Mouse (Mus musculus): ENCODE data around the gene Gm20431. TPM values are rescaled to one million over a fixed set of nuclear protein-coding genes. Genes with fewer than 3 reads are reported as not detected.
A peak's percentile ranks its signal among the peaks of the same experiment; 100 is the strongest.

Gene Gm20431
- polyA plus RNA-seq, 1 experiment from 2014 or later: 0.63 TPM

DNA sequence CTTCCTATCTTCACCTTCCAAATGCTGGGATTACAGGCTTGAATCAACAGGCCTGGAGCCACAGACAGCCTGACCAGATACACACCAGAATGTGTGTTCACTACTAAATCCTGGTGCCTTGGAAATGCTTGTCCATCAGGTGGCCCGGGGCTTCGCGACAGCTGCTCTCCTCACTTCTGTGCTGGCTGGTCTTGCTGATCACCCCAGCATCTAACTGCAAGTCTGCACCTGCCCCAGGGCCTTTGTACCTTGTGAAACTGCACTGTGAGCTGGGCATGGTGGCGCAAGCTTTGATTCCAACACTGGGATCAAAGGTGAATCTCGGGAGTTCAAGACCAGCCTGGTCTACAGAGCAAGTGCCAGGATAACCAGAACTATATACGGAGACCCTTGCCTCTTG, 19.1 kb downstream of the Gm20431 start:
- Histone ChIP-seq H3K27me3 (peaks cover 5% of the 10 kb centered on the region; the same call in 1 of the 2 replicates), H3K4me1 (replicated peaks) (peaks cover 14% of the 10 kb centered on the region), H3K9ac (no peak overlapping the region), H3K36me3 (replicated peaks) (peaks cover 29% of the 10 kb centered on the region), H3K27ac (replicated peaks) (0 out of 2 replicates have a peak overlapping the region, but pooled peaks have one; percentile 16), H3K4me2 (no peak overlapping the region), H3K9me3 (replicated peaks) (no peaks in the 10 kb centered on the region), H3K4me3 (replicated peaks) (no peak overlapping the region)
- WGBS (ENCODE audit: insufficient replicate concordance): 83% methylated on average over 6 of the region's 6 CpGs
- no peak for ATAC-seq (ENCODE audit: insufficient read depth)

- peaks cover 16% of the 10 kb centered on the region for H3K4me1 ChIP-seq (replicated peaks)
- H3K27me3 ChIP-seq: peaks cover 5% of the 10 kb centered on the region; the same call in 1 of the 2 replicates
- 0 out of 2 replicates have a peak overlapping the region, but pooled peaks have one; percentile 11 for H3K4me2 ChIP-seq
- no peaks in the 10 kb centered on the region for H3K9me3 ChIP-seq (replicated peaks)
- no peak overlapping the region for H3K9ac ChIP-seq
- 0 out of 2 replicates have a peak overlapping the region, but pooled peaks have one; percentile 16 for H3K27ac ChIP-seq (replicated peaks)
- peaks cover 29% of the 10 kb centered on the region for H3K36me3 ChIP-seq (replicated peaks)
- H3K4me3 ChIP-seq (replicated peaks): no peak overlapping the region
- 35% methylated on average over 8 of the region's 8 CpGs for WGBS (ENCODE audit: insufficient replicate concordance)
- ATAC-seq (ENCODE audit: insufficient read depth): 0 out of 2 replicates have a peak, but pooled peaks have one; percentile 11
Observed at GRCm38 (mm10) chr2:167641337-167641736, 20.0 kb downstream of the Gm20431 start.

DNA sequence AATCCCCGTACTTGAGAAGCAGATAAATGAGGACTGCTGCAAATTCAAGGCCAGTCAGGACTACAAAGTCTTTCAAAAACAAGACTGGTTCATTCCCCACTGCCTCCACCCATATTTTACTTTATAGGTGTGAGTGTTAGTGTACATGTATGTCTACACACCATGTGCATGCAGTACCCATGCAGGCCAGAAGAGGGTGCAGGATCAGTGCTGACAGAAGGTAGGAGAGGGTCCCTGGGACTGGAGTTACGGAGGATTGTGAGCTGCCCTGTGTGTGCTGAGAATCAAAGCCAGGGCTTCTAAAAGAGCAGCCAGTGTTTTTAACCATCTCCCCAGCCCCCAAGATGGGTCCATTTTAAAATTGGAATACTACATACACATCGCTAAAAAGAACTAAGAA, 21.0 kb downstream of the Gm20431 start:
- Histone ChIP-seq H3K9me3 (replicated peaks) (no peaks in the 10 kb centered on the region), H3K4me1 (replicated peaks) (peaks cover 24% of the 10 kb centered on the region), H3K4me3 (replicated peaks) (no peak overlapping the region), H3K4me2 (no peak overlapping the region), H3K27ac (replicated peaks) (no peak overlapping the region), H3K9ac (no peak overlapping the region), H3K36me3 (replicated peaks) (peaks cover 20% of the 10 kb centered on the region), H3K27me3 (peaks cover 5% of the 10 kb centered on the region; the same call in 1 of the 2 replicates)
- ATAC-seq (ENCODE audit: insufficient read depth): no peak
- WGBS (ENCODE audit: insufficient replicate concordance): 80% methylated on average over 3 of the region's 3 CpGs

- Histone ChIP-seq H3K27me3 (peaks cover 5% of the 10 kb centered on the region; the same call in 1 of the 2 replicates), H3K9me3 (replicated peaks) (no peaks in the 10 kb centered on the region), H3K9ac (peak overlapping the region; percentile 44), H3K4me3 (replicated peaks) (peak overlapping the region; percentile 51), H3K4me1 (replicated peaks) (peaks cover 54% of the 10 kb centered on the region), H3K4me2 (peak overlapping the region; percentile 79), H3K36me3 (replicated peaks) (no peaks in the 10 kb centered on the region), H3K27ac (replicated peaks) (peak overlapping the region; percentile 99)
- ATAC-seq (ENCODE audit: insufficient read depth): no peak
- WGBS (ENCODE audit: insufficient replicate concordance): 58% methylated on average over 7 of the region's 7 CpGs
Observed at GRCm38 (mm10) chr2:167634865-167635512, 26.3 kb downstream of the Gm20431 start.

DNA sequence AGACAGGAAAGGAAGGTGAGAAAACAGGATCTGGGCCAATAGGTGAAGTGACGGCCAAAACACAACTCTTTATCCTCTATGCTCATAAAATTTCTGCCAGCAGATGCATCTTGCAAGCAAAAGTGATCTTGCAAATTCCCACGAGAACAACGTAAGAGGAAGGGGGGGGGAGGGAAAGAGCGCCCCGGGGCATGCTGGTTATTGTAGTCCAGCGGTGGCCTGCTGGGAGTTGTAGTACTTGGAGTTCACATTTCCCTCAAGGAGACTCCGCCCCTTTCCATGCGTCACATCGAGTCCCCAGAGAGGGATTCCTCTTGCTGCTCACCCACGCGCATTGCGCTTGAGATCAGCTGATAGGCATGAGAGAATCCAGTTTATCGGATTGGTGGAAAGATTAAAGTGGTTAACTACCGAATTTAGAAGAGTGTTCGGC, 26.9 kb downstream of the Gm20431 start:
- peak overlapping the region; percentile 51 for H3K4me3 ChIP-seq (replicated peaks)
- H3K36me3 ChIP-seq (replicated peaks): no peaks in the 10 kb centered on the region
- ATAC-seq (ENCODE audit: insufficient read depth): peak; percentile 51
- no peaks in the 10 kb centered on the region for H3K9me3 ChIP-seq (replicated peaks)
- WGBS (ENCODE audit: insufficient replicate concordance): under 1% methylated on average over 15 of the region's 15 CpGs
- H3K27ac ChIP-seq (replicated peaks): peak overlapping the region; percentile 99
- peaks cover 5% of the 10 kb centered on the region; the same call in 1 of the 2 replicates for H3K27me3 ChIP-seq
- peak overlapping the region; percentile 47 for H3K9ac ChIP-seq
- H3K4me2 ChIP-seq: peak overlapping the region; percentile 79
- peaks cover 61% of the 10 kb centered on the region for H3K4me1 ChIP-seq (replicated peaks)

DNA sequence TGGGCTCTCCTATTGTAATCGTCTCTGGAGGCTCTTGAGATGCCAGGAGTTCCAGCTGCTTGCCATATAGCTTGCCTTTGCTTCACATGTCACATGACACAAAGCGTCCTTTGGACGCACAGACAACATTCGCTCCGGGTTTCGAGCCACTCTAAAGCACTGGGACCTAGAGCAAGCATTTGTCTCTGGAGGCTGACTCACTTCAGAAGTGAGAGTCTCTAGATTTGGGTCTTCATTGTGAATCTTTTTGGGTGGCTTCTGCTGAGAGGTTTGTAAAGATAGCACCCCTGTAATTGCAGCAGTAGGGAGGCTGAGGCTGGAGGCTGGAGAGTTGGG, 27.8 kb downstream of the Gm20431 start:
- peak overlapping the region; percentile 51; the same call in 1 of the 2 replicates for H3K4me3 ChIP-seq (replicated peaks)
- H3K27me3 ChIP-seq: no peaks in the 10 kb centered on the region
- H3K4me1 ChIP-seq (replicated peaks): peaks cover 69% of the 10 kb centered on the region
- no peak for ATAC-seq (ENCODE audit: insufficient read depth)
- WGBS (ENCODE audit: insufficient replicate concordance): 86% methylated on average over 6 of the region's 6 CpGs
- H3K9me3 ChIP-seq (replicated peaks): no peaks in the 10 kb centered on the region
- H3K36me3 ChIP-seq (replicated peaks): 0 out of 2 replicates have a peak, but pooled peaks cover under 1% of the 10 kb centered on the region
- H3K27ac ChIP-seq (replicated peaks): peak overlapping the region; percentile 99
- H3K4me2 ChIP-seq: peak overlapping the region; percentile 79
- H3K9ac ChIP-seq: peak overlapping the region; percentile 47; the same call in 1 of the 2 replicates

DNA sequence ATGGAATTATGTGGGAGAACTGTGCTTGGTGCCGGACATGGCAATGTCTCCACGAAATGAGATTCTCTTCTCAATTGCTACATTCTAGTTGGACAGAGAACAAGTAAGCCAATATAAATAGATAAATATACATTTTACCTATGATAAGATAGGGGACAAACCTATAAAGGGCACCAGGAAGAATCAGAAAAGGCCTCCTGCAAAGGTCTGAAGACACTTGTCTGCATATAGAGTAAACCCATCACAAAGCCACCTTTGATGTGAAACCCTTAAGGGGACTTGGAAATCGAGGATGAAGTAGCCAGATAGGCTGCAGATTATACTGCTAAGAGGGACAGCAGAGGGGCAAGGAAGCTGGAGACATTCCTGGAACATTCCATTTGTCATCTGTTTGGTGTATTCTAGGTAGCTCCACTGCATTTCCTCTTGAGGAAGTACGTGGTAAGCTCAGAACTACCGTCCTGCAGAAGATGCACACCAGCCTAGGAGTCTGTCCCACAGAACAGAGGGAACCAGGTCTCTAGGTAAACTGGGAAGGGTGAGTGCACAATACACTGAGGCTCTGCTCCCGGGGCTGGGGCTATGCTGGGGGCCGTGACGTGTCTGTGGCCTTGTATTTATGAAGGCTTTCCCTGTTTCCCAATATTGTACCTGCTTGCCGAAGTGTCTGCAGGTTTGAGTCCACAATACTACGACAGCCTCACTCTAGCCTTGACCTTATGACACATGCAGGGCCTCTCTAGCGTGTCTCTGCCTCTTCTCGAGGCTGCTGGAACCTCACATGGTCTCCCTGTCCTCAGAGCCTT, 28.4 kb downstream of the Gm20431 start:
- peak overlapping the region; percentile 79 for H3K4me2 ChIP-seq
- peaks cover 75% of the 10 kb centered on the region for H3K4me1 ChIP-seq (replicated peaks)
- peak overlapping the region; percentile 99 for H3K27ac ChIP-seq (replicated peaks)
- no peaks in the 10 kb centered on the region for H3K27me3 ChIP-seq
- no peak for ATAC-seq (ENCODE audit: insufficient read depth)
- H3K4me3 ChIP-seq (replicated peaks): peak overlapping the region; percentile 94
- WGBS (ENCODE audit: insufficient replicate concordance): 60% methylated on average over 12 of the region's 12 CpGs
- H3K9ac ChIP-seq: peak overlapping the region; percentile 99
- H3K36me3 ChIP-seq (replicated peaks): peaks cover 6% of the 10 kb centered on the region
- H3K9me3 ChIP-seq (replicated peaks): no peaks in the 10 kb centered on the region

GRCm38 (mm10) chr2:167631591-167632448, 29.5 kb downstream of the Gm20431 start, which contains the start of gene Ube2v1:
Gene Ube2v1 (minus strand): TSS chr2:167632095.
- H3K4me3 ChIP-seq (replicated peaks): peak within 1 kb of the TSS; percentile 94
- H3K36me3 ChIP-seq (replicated peaks): peaks cover 16% of the 10 kb centered on the region
- H3K4me2 ChIP-seq: peak within 1 kb of the TSS; percentile 79
- no peaks in the 10 kb centered on the region for H3K9me3 ChIP-seq (replicated peaks)
- peaks cover 86% of the 10 kb centered on the region for H3K4me1 ChIP-seq (replicated peaks)
- peak; percentile 67 for ATAC-seq (ENCODE audit: insufficient read depth)
- H3K27ac ChIP-seq (replicated peaks): peak within 1 kb of the TSS; percentile 99
- H3K9ac ChIP-seq: peak within 1 kb of the TSS; percentile 99
- under 1% methylated on average over 87 of the region's 87 CpGs for WGBS (ENCODE audit: insufficient replicate concordance)
- H3K27me3 ChIP-seq: no peaks in the 10 kb centered on the region

- WGBS (ENCODE audit: insufficient replicate concordance): under 1% methylated on average over 31 of the region's 31 CpGs
- ATAC-seq (ENCODE audit: insufficient read depth): no peak
Observed at GRCm38 (mm10) chr2:167631181-167631590, 30.1 kb downstream of the Gm20431 start.

GRCm38 (mm10) chr2:167630421-167630820, 30.9 kb downstream of the Gm20431 start:
- H3K9ac ChIP-seq: peak overlapping the region; percentile 99
- peak overlapping the region; percentile 99 for H3K27ac ChIP-seq (replicated peaks)
- no peaks in the 10 kb centered on the region for H3K27me3 ChIP-seq
- H3K36me3 ChIP-seq (replicated peaks): peaks cover 26% of the 10 kb centered on the region
- H3K4me3 ChIP-seq (replicated peaks): peak overlapping the region; percentile 94
- ATAC-seq (ENCODE audit: insufficient read depth): no peak
- H3K4me2 ChIP-seq: peak overlapping the region; percentile 79
- WGBS (ENCODE audit: insufficient replicate concordance): 46% methylated on average over 5 of the region's 5 CpGs
- peaks cover 89% of the 10 kb centered on the region for H3K4me1 ChIP-seq (replicated peaks)
- no peaks in the 10 kb centered on the region for H3K9me3 ChIP-seq (replicated peaks)

More at GRCm38 (mm10) chr2:167631181-167631590, 30.1 kb downstream of the Gm20431 start:
- no peaks in the 10 kb centered on the region for H3K9me3 ChIP-seq (replicated peaks)
- H3K4me2 ChIP-seq: peak overlapping the region; percentile 79
- peaks cover 89% of the 10 kb centered on the region for H3K4me1 ChIP-seq (replicated peaks)
- H3K4me3 ChIP-seq (replicated peaks): peak overlapping the region; percentile 94
- H3K27ac ChIP-seq (replicated peaks): peak overlapping the region; percentile 99
- H3K36me3 ChIP-seq (replicated peaks): peaks cover 20% of the 10 kb centered on the region
- no peaks in the 10 kb centered on the region for H3K27me3 ChIP-seq
- H3K9ac ChIP-seq: peak overlapping the region; percentile 99

All from liver, embryonic 15.5 days (tissue).